Mouse (Mus musculus) CH12.LX (cell line): ENCODE results near the gene Slc25a34. TPM values are rescaled to one million over a fixed set of nuclear protein-coding genes. Genes with fewer than 3 reads are reported as not detected.

Source experiments
- DNase-seq: peaks from one replicate; pipeline ENCODE4 v3.0.0-alpha.2; 2013; ENCODE audit errors: extremely low read depth
- H3K27ac ChIP-seq: 2 replicates; pipeline ENCODE4 v1.5.1; 2012; ENCODE audit warnings: low read depth, mild to moderate bottlenecking, control low read depth, moderate library complexity; ENCODE audit not compliant: insufficient read depth
- H3K27me3 ChIP-seq: replicated peaks from 2 replicates; pipeline ENCODE3; 2012; ENCODE audit warnings: inconsistent platforms
- H3K36me3 ChIP-seq, 2 experiments: replicated peaks in 1 of 2; 2 replicates each; pipeline versions ENCODE3 to v1.6.1; 2012; ENCODE audit warnings: inconsistent platforms in 1 of 2, low read length in 1 of 2, mild to moderate bottlenecking in 1 of 2, mixed read lengths in 1 of 2, moderate library complexity in 1 of 2; ENCODE audit not compliant: control insufficient read depth in 1 of 2, insufficient read depth in 1 of 2
- H3K4me1 ChIP-seq, 2 experiments: 2 replicates each; pipeline ENCODE4 v1.6.1; 2012; ENCODE audit warnings: inconsistent platforms in 1 of 2, moderate library complexity in 1 of 2; ENCODE audit not compliant: insufficient read depth in 2 of 2, control insufficient read depth in 1 of 2
- H3K4me2 ChIP-seq: 2 replicates; pipeline ENCODE4 v1.6.1; 2012; ENCODE audit warnings: low read depth, mild to moderate bottlenecking, control low read depth; ENCODE audit not compliant: poor library complexity, insufficient read depth, severe bottlenecking
- H3K4me3 ChIP-seq, 3 experiments: fragments of 150-350 bp in 1 of 3; sonication (generic) in 1 of 3; replicated peaks in 1 of 3; 2 replicates each; pipeline versions ENCODE3 to v1.5.1; 2011 to 2012; ENCODE audit warnings: low read depth in 2 of 3, low read length in 2 of 3, mild to moderate bottlenecking in 2 of 3, moderate library complexity in 2 of 3, control low read depth in 1 of 3, improper control_type of control experiment in 1 of 3, inconsistent platforms in 1 of 3, mixed read lengths in 1 of 3; ENCODE audit not compliant: poor library complexity in 1 of 3
- H3K79me2 ChIP-seq: replicated peaks from 2 replicates; pipeline ENCODE4 v1.6.1; 2012; ENCODE audit warnings: mild to moderate bottlenecking, moderate library complexity; ENCODE audit not compliant: control insufficient read depth, poor library complexity, insufficient read depth, severe bottlenecking; ENCODE audit errors: extremely low read depth
- H3K9ac ChIP-seq: 2 replicates; pipeline ENCODE4 v1.6.1; 2012; ENCODE audit warnings: low read depth, mild to moderate bottlenecking, control low read depth, moderate library complexity; ENCODE audit not compliant: insufficient read depth
- H3K9me3 ChIP-seq: replicated peaks from 2 replicates; pipeline ENCODE3; 2012; ENCODE audit warnings: low read length, inconsistent platforms, mixed read lengths
- BHLHE40 ChIP-seq: IDR thresholded peaks from 2 replicates; pipeline ENCODE4 v1.6.1; 2011; ENCODE audit warnings: mild to moderate bottlenecking, low read depth, low read length, improper control_type of control experiment
- EP300 ChIP-seq: IDR thresholded peaks from 2 replicates; pipeline ENCODE4 v1.6.1; 2011; ENCODE audit warnings: low read length, improper control_type of control experiment
- GABPA ChIP-seq: IDR thresholded peaks from 2 replicates; pipeline ENCODE4 v1.6.1; 2012; ENCODE audit warnings: low read depth, low read length, improper control_type of control experiment, inconsistent platforms; ENCODE audit not compliant: insufficient replicate concordance
- HCFC1 ChIP-seq: IDR thresholded peaks from 2 replicates; pipeline ENCODE4 v1.6.1; 2012; ENCODE audit warnings: low read depth, mild to moderate bottlenecking, inconsistent platforms, low read length, improper control_type of control experiment
- JUN ChIP-seq: IDR thresholded peaks from 2 replicates; pipeline ENCODE4 v1.6.1; 2011; ENCODE audit warnings: low read depth, mild to moderate bottlenecking, low read length, improper control_type of control experiment, moderate library complexity; ENCODE audit not compliant: insufficient read depth
- JUND ChIP-seq: conservative IDR thresholded peaks from 2 replicates; pipeline ENCODE4 v1.6.1; 2011; ENCODE audit warnings: low read depth, low read length, improper control_type of control experiment
- MAFK ChIP-seq: IDR thresholded peaks from 2 replicates; pipeline ENCODE4 v1.6.1; 2011; ENCODE audit warnings: low read length, improper control_type of control experiment; ENCODE audit not compliant: insufficient replicate concordance
- MEF2A ChIP-seq: IDR thresholded peaks from 2 replicates; pipeline ENCODE4 v1.6.1; 2014; ENCODE audit warnings: low read depth, mild to moderate bottlenecking, inconsistent platforms, low read length, improper control_type of control experiment, borderline replicate concordance
- RAD21 ChIP-seq: IDR thresholded peaks from 2 replicates; pipeline ENCODE4 v1.6.1; 2011; ENCODE audit warnings: low read depth, mild to moderate bottlenecking, low read length, improper control_type of control experiment, moderate library complexity
- SMC3 ChIP-seq: IDR thresholded peaks from 2 replicates; pipeline ENCODE4 v1.6.1; 2011; ENCODE audit warnings: low read depth, low read length, improper control_type of control experiment
- TCF12 ChIP-seq: IDR thresholded peaks from 2 replicates; pipeline ENCODE4 v1.6.1; 2014; ENCODE audit warnings: low read depth, mild to moderate bottlenecking, inconsistent platforms, low read length, improper control_type of control experiment
- UBTF ChIP-seq: IDR thresholded peaks from 2 replicates; pipeline ENCODE4 v1.6.1; 2012; ENCODE audit warnings: low read depth, mild to moderate bottlenecking, inconsistent platforms, low read length, improper control_type of control experiment, moderate library complexity
- USF1 ChIP-seq: IDR thresholded peaks from 2 replicates; pipeline ENCODE4 v1.6.1; 2014; ENCODE audit warnings: low read depth, mild to moderate bottlenecking, inconsistent platforms, low read length, improper control_type of control experiment
- USF2 ChIP-seq: conservative IDR thresholded peaks from 2 replicates; pipeline ENCODE4 v1.6.1; 2011; ENCODE audit warnings: low read depth, low read length, improper control_type of control experiment
- ZC3H11A ChIP-seq: IDR thresholded peaks from 2 replicates; pipeline ENCODE4 v1.6.1; 2012; ENCODE audit warnings: low read depth, mild to moderate bottlenecking, inconsistent platforms, low read length, improper control_type of control experiment
- dilution Hi-C: fragments of 300-500 bp; cut with MboI; formaldehyde crosslinking; loops from 2 replicates; pipeline ENCODE4 v1.14.3; 2020; ENCODE audit warnings: low sequenced_read_pairs; ENCODE audit not compliant: extremely low pct_unique_long_range_greater_than_20kb, extremely low pct_ligation_motif_present
- in situ Hi-C: fragments of 300-500 bp; cut with MboI; formaldehyde crosslinking; loops from 3 replicates; pipeline ENCODE4 v1.14.3; 2019; ENCODE audit warnings: low sequenced_read_pairs, low pct_ligation_motif_present, low pct_unique_long_range_greater_than_20kb, mixed read lengths
- polyA plus RNA-seq: library from polyadenylated mRNA; unstranded; fragments of >175 nt; gene quantifications from 2 replicates; pipeline ENCODE4 v1.2.1, GENCODE M21; 2012; ENCODE audit warnings: low read depth; ENCODE audit not compliant: insufficient read length
- total RNA-seq, 2 experiments: library from RNA; depleted of rRNA; stranded (reverse); fragments of 300-350 nt in 1 of 2; fragments of >200 nt in 1 of 2; gene quantifications; 2 replicates each; pipeline ENCODE4 v1.2.3; 2012 to 2014

Slc25a34 gene
- total and polyA plus RNA-seq, 3 experiments, result 0.23 to 1.7 (median 0.64) TPM

- no peaks in the 10 kb centered on the region for H3K27me3 ChIP-seq
- no peak for TF ChIP-seq GABPA
- no peak for TF ChIP-seq MAFK
- TF ChIP-seq SMC3, result no peak
- no peak for TF ChIP-seq JUND
- TF ChIP-seq HCFC1, result no peak
- no peak for TF ChIP-seq JUN
- TF ChIP-seq UBTF, result no peak
- TF ChIP-seq MEF2A, result no peak
- TF ChIP-seq RAD21, result no peak
- no peak for TF ChIP-seq ZC3H11A
- TF ChIP-seq EP300, result no peak
Observed at GRCm38 (mm10) chr4:141621297-141621696, 2.3 kb downstream of the Slc25a34 start.

GRCm38 (mm10) chr4:141619299-141619883 lies 4.2 kb downstream of the Slc25a34 start:
- in situ Hi-C loops (loop anchor here (10.0 kb wide), 2 partner anchors 225 to 335 kb away; partner anchors contain the start of gene Ctrc), dilution Hi-C loops (no loop called here)
- H3K4me1 ChIP-seq, result peaks cover 25 to 68% of the 10 kb centered on the region in 2 experiments
- no peaks in the 10 kb centered on the region for H3K9me3 ChIP-seq
- H3K27me3 ChIP-seq, result no peaks in the 10 kb centered on the region
- H3K79me2 ChIP-seq, result no peaks in the 10 kb centered on the region
- peak overlapping the region in 2 of 3 experiments; percentile 42 to 47 for H3K4me3 ChIP-seq
- peak; percentile 32; the same call in 1 of the 2 replicates for TF ChIP-seq USF2
- TF ChIP-seq TCF12, result no peak
- peak; percentile 53 for TF ChIP-seq BHLHE40
- TF ChIP-seq USF1, result peak; percentile 69
- 0 out of 2 replicates have a peak overlapping the region, but pooled peaks have one; percentile 6 for H3K4me2 ChIP-seq
- DNase-seq, result no peak
- H3K27ac ChIP-seq, result no peak overlapping the region
- peak overlapping the region; percentile 43; the same call in 1 of the 2 replicates for H3K9ac ChIP-seq
- peaks cover 0 to 21% of the 10 kb centered on the region in 2 experiments for H3K36me3 ChIP-seq

More at GRCm38 (mm10) chr4:141621297-141621696, 2.3 kb downstream of the Slc25a34 start:
- H3K36me3 ChIP-seq, result peaks cover 2 to 19% of the 10 kb centered on the region in 2 experiments
- no peaks in the 10 kb centered on the region for H3K79me2 ChIP-seq
- H3K9me3 ChIP-seq, result no peaks in the 10 kb centered on the region
- dilution Hi-C loops, result no loop called here
- DNase-seq, result no peak
- H3K27ac ChIP-seq, result no peak overlapping the region
- H3K4me1 ChIP-seq, result peaks cover 30 to 72% of the 10 kb centered on the region in 2 experiments
- in situ Hi-C loops, result no loop called here
- no peak overlapping the region for H3K4me3 ChIP-seq
- no peak overlapping the region for H3K9ac ChIP-seq
- no peak overlapping the region for H3K4me2 ChIP-seq
